Mouse (Mus musculus): ENCODE measurements around the gene Fam126a. TPM values are rescaled to one million over a fixed set of nuclear protein-coding genes. Genes with fewer than 3 reads are reported as not detected.

Fam126a gene
- polyA plus RNA-seq, 1 experiment from 2014 or later, result 39.6 TPM

DNA sequence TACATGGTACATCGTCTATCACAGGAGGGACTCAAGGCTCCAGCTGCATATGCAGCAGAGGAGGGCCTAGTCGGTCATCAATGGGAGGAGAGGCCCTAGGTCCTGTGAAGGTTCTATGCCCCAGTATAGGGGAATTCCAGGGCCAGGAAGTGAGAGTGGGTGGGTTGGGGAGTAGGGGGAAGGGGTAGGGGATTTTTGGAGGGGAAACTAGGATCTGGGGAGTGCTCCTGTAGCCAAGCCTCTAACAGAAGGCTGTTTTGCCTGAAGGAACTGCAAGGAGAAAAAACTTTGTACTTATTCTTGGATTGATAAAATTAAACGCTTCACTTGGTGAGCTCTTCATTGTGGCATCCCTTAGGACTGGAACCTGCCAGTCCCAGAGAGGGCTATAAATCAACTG is 30.5 kb upstream of the Fam126a start:
- Histone ChIP-seq H3K4me2 (no peak overlapping the region), H3K4me3 (ENCODE audit: low read depth, low read length) (no peak overlapping the region), H3K4me1 (replicated peaks; ENCODE audit: control insufficient read depth, insufficient read depth, low read length) (no peaks in the 10 kb centered on the region), H3K9ac (ENCODE audit: low read depth, low read length) (no peak overlapping the region), H3K9me3 (ENCODE audit: control insufficient read depth, low read length) (no peaks in the 10 kb centered on the region; the same call in none of the 2 replicates), H3K27me3 (replicated peaks; ENCODE audit: control insufficient read depth, insufficient read depth, low read length) (no peaks in the 10 kb centered on the region), H3K36me3 (ENCODE audit: control insufficient read depth, insufficient read depth, low read length) (no peaks in the 10 kb centered on the region), H3K27ac (ENCODE audit: low read depth, low read length) (no peak overlapping the region)
- 68% methylated on average over 3 of the region's 3 CpGs for WGBS
- ATAC-seq (replicated peaks; ENCODE audit: low FRiP score) (no peak), DNase-seq (ENCODE audit: low spot score) (no peak)

DNA sequence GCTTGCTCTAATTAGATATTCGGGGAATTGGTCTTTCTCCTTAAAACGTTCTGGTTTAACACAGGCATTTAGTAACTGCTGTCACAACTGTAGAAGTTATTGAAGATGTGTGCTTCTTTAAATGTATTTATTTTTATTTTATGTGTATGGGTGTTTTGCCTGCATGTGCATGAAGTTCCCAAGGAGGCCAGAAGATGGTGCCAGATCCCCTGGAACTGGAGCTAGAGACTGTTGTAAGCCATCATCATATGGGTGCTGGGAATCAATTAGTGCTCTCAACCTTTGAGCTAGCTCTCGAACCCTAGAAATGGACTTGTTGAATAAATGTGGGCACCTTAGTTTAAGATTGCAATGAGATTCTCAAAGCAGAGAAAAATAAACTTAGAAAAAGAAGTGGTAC is 27.1 kb upstream of the Fam126a start:
- ATAC-seq (replicated peaks; ENCODE audit: low FRiP score) (no peak), DNase-seq (ENCODE audit: low spot score) (no peak)
- no peak overlapping the region for H3K4me2 ChIP-seq
- H3K4me3 ChIP-seq (ENCODE audit: low read depth, low read length), result no peak overlapping the region
- no peaks in the 10 kb centered on the region for H3K27me3 ChIP-seq (replicated peaks; ENCODE audit: control insufficient read depth, insufficient read depth, low read length)
- no peaks in the 10 kb centered on the region; the same call in none of the 2 replicates for H3K9me3 ChIP-seq (ENCODE audit: control insufficient read depth, low read length)
- no peaks in the 10 kb centered on the region for H3K4me1 ChIP-seq (replicated peaks; ENCODE audit: control insufficient read depth, insufficient read depth, low read length)
- no peak overlapping the region for H3K9ac ChIP-seq (ENCODE audit: low read depth, low read length)
- no peaks in the 10 kb centered on the region for H3K36me3 ChIP-seq (ENCODE audit: control insufficient read depth, insufficient read depth, low read length)
- WGBS, result 61% methylated on average over 3 of the region's 3 CpGs
- H3K27ac ChIP-seq (ENCODE audit: low read depth, low read length), result no peak overlapping the region

- no peak for ATAC-seq (replicated peaks; ENCODE audit: low FRiP score)
- Histone ChIP-seq H3K27ac (ENCODE audit: low read depth, low read length) (no peak overlapping the region), H3K4me2 (no peak overlapping the region), H3K4me3 (ENCODE audit: low read depth, low read length) (no peak overlapping the region), H3K36me3 (ENCODE audit: control insufficient read depth, insufficient read depth, low read length) (no peaks in the 10 kb centered on the region), H3K27me3 (replicated peaks; ENCODE audit: control insufficient read depth, insufficient read depth, low read length) (no peaks in the 10 kb centered on the region), H3K9me3 (ENCODE audit: control insufficient read depth, low read length) (no peaks in the 10 kb centered on the region; the same call in none of the 2 replicates), H3K9ac (ENCODE audit: low read depth, low read length) (no peak overlapping the region), H3K4me1 (replicated peaks; ENCODE audit: control insufficient read depth, insufficient read depth, low read length) (no peaks in the 10 kb centered on the region)
- 88% methylated on average over 2 of the region's 2 CpGs for WGBS
- DNase-seq (ENCODE audit: low spot score), result no peak
Observed at GRCm38 (mm10) chr5:24056865-24057264, 26.4 kb upstream of the Fam126a start.

GRCm38 (mm10) chr5:24054382-24054781 is 23.9 kb upstream of the Fam126a start:
- Histone ChIP-seq H3K36me3 (ENCODE audit: control insufficient read depth, insufficient read depth, low read length) (no peaks in the 10 kb centered on the region), H3K27me3 (replicated peaks; ENCODE audit: control insufficient read depth, insufficient read depth, low read length) (no peaks in the 10 kb centered on the region), H3K4me1 (replicated peaks; ENCODE audit: control insufficient read depth, insufficient read depth, low read length) (no peaks in the 10 kb centered on the region), H3K27ac (ENCODE audit: low read depth, low read length) (no peak overlapping the region), H3K4me2 (no peak overlapping the region), H3K9me3 (ENCODE audit: control insufficient read depth, low read length) (no peaks in the 10 kb centered on the region; the same call in none of the 2 replicates), H3K9ac (ENCODE audit: low read depth, low read length) (no peak overlapping the region), H3K4me3 (ENCODE audit: low read depth, low read length) (no peak overlapping the region)
- ATAC-seq (replicated peaks; ENCODE audit: low FRiP score) (no peak), DNase-seq (ENCODE audit: low spot score) (no peak)
- WGBS, result 79% methylated on average over 3 of the region's 3 CpGs

- H3K4me3 ChIP-seq (ENCODE audit: low read depth, low read length), result no peak overlapping the region
- no peak overlapping the region for H3K27ac ChIP-seq (ENCODE audit: low read depth, low read length)
- H3K9ac ChIP-seq (ENCODE audit: low read depth, low read length), result no peak overlapping the region
- no peak overlapping the region for H3K4me2 ChIP-seq
- no peaks in the 10 kb centered on the region for H3K36me3 ChIP-seq (ENCODE audit: control insufficient read depth, insufficient read depth, low read length)
- H3K9me3 ChIP-seq (ENCODE audit: control insufficient read depth, low read length), result no peaks in the 10 kb centered on the region; the same call in none of the 2 replicates
- no peaks in the 10 kb centered on the region for H3K27me3 ChIP-seq (replicated peaks; ENCODE audit: control insufficient read depth, insufficient read depth, low read length)
- no peak for ATAC-seq (replicated peaks; ENCODE audit: low FRiP score)
- no peak for DNase-seq (ENCODE audit: low spot score)
- 69% methylated on average over 9 of the region's 9 CpGs for WGBS
- H3K4me1 ChIP-seq (replicated peaks; ENCODE audit: control insufficient read depth, insufficient read depth, low read length), result no peaks in the 10 kb centered on the region
Observed at GRCm38 (mm10) chr5:24053245-24054190, 23.0 kb upstream of the Fam126a start.

GRCm38 (mm10) chr5:24051755-24052675 is 21.5 kb upstream of the Fam126a start:
- Histone ChIP-seq H3K9ac (ENCODE audit: low read depth, low read length) (no peak overlapping the region), H3K9me3 (ENCODE audit: control insufficient read depth, low read length) (no peaks in the 10 kb centered on the region; the same call in 1 of the 2 replicates), H3K4me1 (replicated peaks; ENCODE audit: control insufficient read depth, insufficient read depth, low read length) (no peaks in the 10 kb centered on the region), H3K4me2 (no peak overlapping the region), H3K27me3 (replicated peaks; ENCODE audit: control insufficient read depth, insufficient read depth, low read length) (no peaks in the 10 kb centered on the region), H3K36me3 (ENCODE audit: control insufficient read depth, insufficient read depth, low read length) (no peaks in the 10 kb centered on the region), H3K27ac (ENCODE audit: low read depth, low read length) (no peak overlapping the region), H3K4me3 (ENCODE audit: low read depth, low read length) (no peak overlapping the region)
- DNase-seq (ENCODE audit: low spot score) (no peak), ATAC-seq (replicated peaks; ENCODE audit: low FRiP score) (no peak)
- WGBS, result 64% methylated on average over 16 of the region's 16 CpGs

- H3K9me3 ChIP-seq (ENCODE audit: control insufficient read depth, low read length), result no peaks in the 10 kb centered on the region
- no peak overlapping the region for H3K4me2 ChIP-seq
- H3K9ac ChIP-seq (ENCODE audit: low read depth, low read length), result no peak overlapping the region
- DNase-seq (ENCODE audit: low spot score), result no peak
- ATAC-seq (replicated peaks; ENCODE audit: low FRiP score), result no peak
- WGBS, result 66% methylated on average over 1 of the region's 1 CpGs
- no peak overlapping the region for H3K4me3 ChIP-seq (ENCODE audit: low read depth, low read length)
- H3K4me1 ChIP-seq (replicated peaks; ENCODE audit: control insufficient read depth, insufficient read depth, low read length), result no peaks in the 10 kb centered on the region
- H3K27me3 ChIP-seq (replicated peaks; ENCODE audit: control insufficient read depth, insufficient read depth, low read length), result no peaks in the 10 kb centered on the region
- no peak overlapping the region for H3K27ac ChIP-seq (ENCODE audit: low read depth, low read length)
- H3K36me3 ChIP-seq (ENCODE audit: control insufficient read depth, insufficient read depth, low read length), result no peaks in the 10 kb centered on the region
Observed at GRCm38 (mm10) chr5:24047821-24048220, 17.3 kb upstream of the Fam126a start.

GRCm38 (mm10) chr5:24047001-24047400 is 16.5 kb upstream of the Fam126a start:
- Histone ChIP-seq H3K4me3 (ENCODE audit: low read depth, low read length) (no peak overlapping the region), H3K4me1 (replicated peaks; ENCODE audit: control insufficient read depth, insufficient read depth, low read length) (no peaks in the 10 kb centered on the region), H3K4me2 (no peak overlapping the region), H3K9ac (ENCODE audit: low read depth, low read length) (no peak overlapping the region), H3K27ac (ENCODE audit: low read depth, low read length) (no peak overlapping the region), H3K9me3 (ENCODE audit: control insufficient read depth, low read length) (no peaks in the 10 kb centered on the region), H3K36me3 (ENCODE audit: control insufficient read depth, insufficient read depth, low read length) (no peaks in the 10 kb centered on the region), H3K27me3 (replicated peaks; ENCODE audit: control insufficient read depth, insufficient read depth, low read length) (no peaks in the 10 kb centered on the region)
- DNase-seq (ENCODE audit: low spot score), result no peak
- no peak for ATAC-seq (replicated peaks; ENCODE audit: low FRiP score)
- 79% methylated on average over 7 of the region's 7 CpGs for WGBS
